Mouse (Mus musculus) Patski (cell line): ENCODE measurements at regions not wholly inside any gene's neighbourhood (a gene's known extent, or its start where the extent isn't known, plus 50 kb on each side); places are given as distances from the start of the nearest gene placed in this dataset.

Experiments
- ATAC-seq: fragments of 100-300 bp; one replicate; pipeline ENCODE4 v1.8.0; 2021
- CTCF ChIA-PET: fragments of 350-600 bp; sonication (Branson Sonifier 250); formaldehyde crosslinking; loops from one replicate; lab custom pipeline; 2022; ENCODE audit warnings: inconsistent platforms; lab: Charles Lee
- POLR2A ChIA-PET: fragments of 350-600 bp; sonication (Branson Sonifier 250); formaldehyde crosslinking; loops from one replicate; lab custom pipeline; 2022; ENCODE audit warnings: antibody characterized with exemption, inconsistent platforms; lab: Charles Lee
- DNase-seq: peaks from one replicate; pipeline ENCODE4 v3.0.0-alpha.2; 2011; ENCODE audit warnings: low read depth, low spot score
- H3K27me3 ChIP-seq: fragments of 371-371 bp; one replicate; pipeline ENCODE4 v1.5.1; 2021
- CTCF ChIP-seq: fragments of 100-300 bp; IDR thresholded peaks from one replicate; pipeline ENCODE4 v1.5.1; 2021
- in situ Hi-C: fragments of 300-500 bp; cut with MboI; formaldehyde crosslinking; loops from 3 replicates; pipeline ENCODE4 v1.11.1; 2018; ENCODE audit warnings: low pct_unique_long_range_greater_than_20kb, mixed read lengths

DNA sequence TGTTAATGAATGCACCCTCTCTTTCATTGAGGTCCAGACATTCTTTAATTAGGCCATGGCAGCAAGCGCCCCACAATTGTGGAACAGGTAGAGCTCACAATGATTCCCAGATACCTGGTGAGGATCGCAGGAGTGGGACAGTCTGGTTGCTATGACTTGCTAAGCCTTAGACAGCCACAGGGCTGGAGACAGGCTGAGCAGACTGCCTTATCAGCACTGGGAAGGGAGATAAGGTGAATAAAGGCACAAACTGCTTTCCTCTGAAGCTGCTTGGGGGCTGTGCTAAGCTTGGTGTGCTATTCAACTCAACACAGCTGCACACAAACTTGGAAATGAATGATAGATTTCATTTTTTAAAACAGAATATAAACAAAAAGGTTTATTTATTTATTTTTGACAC lies 159.8 kb upstream of the Masp1 start:
- no peak for ATAC-seq
- CTCF ChIA-PET, result no interaction called here
- no peak for TF ChIP-seq CTCF
- DNase-seq, result no peak
- peaks cover 10% of the 10 kb centered on the region for H3K27me3 ChIP-seq
- POLR2A ChIA-PET, result no interaction called here
- in situ Hi-C loops, result no loop called here

DNA sequence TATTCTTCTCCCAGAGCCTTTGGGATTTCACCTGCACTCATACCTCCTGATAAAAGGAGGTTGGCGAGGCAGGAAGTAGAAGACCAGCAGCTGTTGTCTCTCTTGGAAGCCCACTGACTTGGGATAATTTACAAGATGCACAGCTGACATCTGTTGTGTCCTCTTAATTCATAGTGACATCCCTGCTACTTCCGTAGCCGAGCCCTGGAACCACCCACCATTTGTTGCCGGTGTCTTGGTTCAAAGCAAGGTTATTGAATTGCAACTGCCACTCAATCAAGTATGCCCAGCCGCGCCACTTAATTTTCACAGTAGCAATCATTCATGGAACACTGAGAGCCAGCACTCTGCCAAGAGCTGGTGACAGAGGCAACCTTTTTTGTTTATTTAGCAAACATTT lies 151.8 kb upstream of the Masp1 start:
- ATAC-seq, result no peak
- no peak for TF ChIP-seq CTCF
- ChIA-PET POLR2A (no interaction called here), CTCF (no interaction called here)
- in situ Hi-C loops, result no loop called here
- H3K27me3 ChIP-seq, result peaks cover 29% of the 10 kb centered on the region
- DNase-seq, result no peak

DNA sequence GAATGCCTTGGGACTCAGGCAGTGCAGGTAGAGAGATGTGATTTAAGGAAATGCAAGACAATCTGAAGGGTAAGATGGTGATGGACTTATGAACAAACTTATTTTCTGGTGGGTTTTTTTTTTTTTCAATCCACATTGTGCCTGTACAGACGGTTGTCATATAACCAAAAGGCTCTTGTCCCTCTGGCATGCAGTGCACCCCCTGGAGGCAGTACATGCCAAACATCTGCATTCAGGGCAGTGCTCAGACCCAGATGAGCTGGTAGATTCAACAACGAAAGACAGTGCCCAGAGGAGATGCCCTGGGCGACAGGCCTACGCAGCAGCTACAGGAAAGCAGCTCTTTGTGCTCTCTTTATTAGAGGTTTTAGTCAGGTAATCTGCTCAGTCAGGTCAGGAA lies 149.5 kb upstream of the Masp1 start:
- no peak for TF ChIP-seq CTCF
- ATAC-seq, result no peak
- in situ Hi-C loops, result no loop called here

DNA sequence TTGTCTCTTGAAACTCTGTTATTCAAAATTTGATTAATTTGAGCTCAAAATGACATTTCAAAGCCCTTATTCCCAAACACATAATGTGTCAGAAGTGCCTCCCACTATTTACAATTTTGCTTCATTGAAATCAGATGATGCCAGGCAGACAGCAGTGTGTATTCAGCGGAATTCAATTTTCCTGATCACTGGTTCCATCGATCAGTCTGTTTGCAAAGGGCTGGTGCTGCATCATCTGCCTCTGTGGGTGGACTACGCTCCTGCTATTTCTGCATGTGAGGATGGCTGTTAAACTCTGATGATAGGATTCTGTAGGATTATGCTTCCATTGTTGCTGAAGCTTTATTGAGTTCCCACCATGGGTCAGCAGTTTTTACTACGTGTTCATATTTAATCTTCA lies 149.0 kb upstream of the Masp1 start:
- ChIA-PET POLR2A (no interaction called here), CTCF (interaction anchor here (2.3 kb wide), 1 partner anchor 13 kb away, joined by 7 read pairs; no protein-coding TSS in a partner anchor)
- ATAC-seq, result no peak
- peaks cover 25% of the 10 kb centered on the region for H3K27me3 ChIP-seq
- no peak for TF ChIP-seq CTCF
- no peak for DNase-seq
- in situ Hi-C loops, result no loop called here

More for the DNA sequence above, 149.5 kb upstream of the Masp1 start:
- ChIA-PET POLR2A (no interaction called here), CTCF (no interaction called here)
- peaks cover 29% of the 10 kb centered on the region for H3K27me3 ChIP-seq
- DNase-seq, result no peak
